Mouse (Mus musculus): Measurements from ENCODE around the gene Sowaha. TPM values are rescaled to one million over a fixed set of nuclear protein-coding genes. Genes with fewer than 3 reads are reported as not detected.

The Sowaha gene
- polyA plus RNA-seq, 1 experiment from 2014 or later = 7.4 TPM

- no peaks in the 10 kb centered on the region for H3K27me3 ChIP-seq (ENCODE audit: insufficient read depth, low read length)
These were observed 36.2 kb downstream of the Sowaha start for GRCm38 (mm10) chr11:53443861-53444260.

DNA sequence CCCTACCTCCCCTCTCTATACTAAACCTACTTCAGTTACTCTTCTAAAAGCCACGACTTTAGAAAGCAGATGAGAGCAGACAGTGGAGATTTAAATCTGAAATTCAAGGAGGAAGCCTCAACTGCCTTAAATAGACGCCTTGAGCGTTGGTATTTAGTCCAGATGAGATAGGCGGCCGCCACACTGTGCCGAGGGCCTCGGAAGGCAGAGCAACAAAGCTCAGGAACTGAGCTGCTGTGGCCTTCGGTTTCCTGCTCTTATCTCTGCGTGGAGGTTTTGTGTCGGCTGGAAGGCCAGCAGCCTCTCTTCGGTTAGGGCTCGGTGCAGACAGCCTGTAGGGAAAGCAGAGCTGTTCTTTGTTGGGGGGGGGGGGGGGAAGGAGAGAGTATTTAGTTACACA, 38.2 kb downstream of the Sowaha start:
- H3K27me3 ChIP-seq (ENCODE audit: insufficient read depth, low read length) = no peaks in the 10 kb centered on the region
- no peaks in the 10 kb centered on the region for H3K36me3 ChIP-seq (replicated peaks; ENCODE audit: insufficient read depth, low read length)
- H3K9ac ChIP-seq (replicated peaks) = no peak overlapping the region
- no peak overlapping the region for H3K4me3 ChIP-seq (ENCODE audit: low read depth, low read length)
- DNase-seq (no peak), ATAC-seq (no peak)
- H3K4me2 ChIP-seq (ENCODE audit: low read depth, low read length) = peak overlapping the region; percentile 24
- H3K4me1 ChIP-seq (ENCODE audit: insufficient read depth) = peaks cover 4% of the 10 kb centered on the region; the same call in 1 of the 2 replicates
- no peak for TF ChIP-seq EP300 (IDR thresholded peaks at IDR 0.05; ENCODE audit: low read depth)
- TF ChIP-seq CTCF (IDR thresholded peaks at IDR 0.05; ENCODE audit: low read depth) = no peak
- H3K9me3 ChIP-seq (ENCODE audit: low read length) = no peaks in the 10 kb centered on the region
- H3K27ac ChIP-seq (ENCODE audit: low read depth) = 0 out of 2 replicates have a peak overlapping the region, but pooled peaks have one; percentile 31
- 5% methylated on average over 12 of the region's 12 CpGs for WGBS (ENCODE audit: insufficient replicate concordance)

More at GRCm38 (mm10) chr11:53443861-53444260, 36.2 kb downstream of the Sowaha start:
- Histone ChIP-seq H3K9me3 (ENCODE audit: low read length) (no peaks in the 10 kb centered on the region), H3K9ac (replicated peaks) (no peak overlapping the region), H3K4me2 (ENCODE audit: low read depth, low read length) (no peak overlapping the region), H3K36me3 (replicated peaks; ENCODE audit: insufficient read depth, low read length) (no peaks in the 10 kb centered on the region), H3K27ac (ENCODE audit: low read depth) (no peak overlapping the region), H3K4me3 (ENCODE audit: low read depth, low read length) (no peak overlapping the region), H3K4me1 (ENCODE audit: insufficient read depth) (peaks cover 6% of the 10 kb centered on the region; the same call in 1 of the 2 replicates)
- peak; percentile 82 for TF ChIP-seq CTCF (IDR thresholded peaks at IDR 0.05; ENCODE audit: low read depth)
- TF ChIP-seq EP300 (IDR thresholded peaks at IDR 0.05; ENCODE audit: low read depth) = no peak
- 22% methylated on average over 6 of the region's 6 CpGs for WGBS (ENCODE audit: insufficient replicate concordance)
- DNase-seq (no peak), ATAC-seq (no peak)

DNA sequence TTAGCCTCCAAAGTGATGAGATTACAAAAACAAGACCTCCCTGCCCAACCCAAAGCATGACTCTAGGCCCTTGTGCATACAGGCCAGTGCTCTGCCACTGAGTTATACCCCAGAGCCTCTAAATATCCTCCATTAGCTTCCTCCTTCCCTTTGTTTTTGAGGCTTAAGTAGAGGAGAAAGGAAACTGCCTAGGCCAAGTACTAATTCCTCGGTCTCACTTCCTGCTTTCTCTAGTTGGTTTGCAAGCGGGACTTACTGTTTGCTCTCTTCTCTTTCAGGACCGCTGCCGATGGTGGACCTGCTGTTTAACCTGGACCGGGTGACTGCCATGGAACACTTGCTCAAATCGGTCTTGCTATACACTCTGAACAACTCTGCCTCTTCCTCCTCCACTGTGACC, 43.7 kb downstream of the Sowaha start:
- no peak for TF ChIP-seq EP300 (IDR thresholded peaks at IDR 0.05; ENCODE audit: low read depth)
- TF ChIP-seq CTCF (IDR thresholded peaks at IDR 0.05; ENCODE audit: low read depth) = no peak
- Histone ChIP-seq H3K27ac (ENCODE audit: low read depth) (no peak overlapping the region), H3K27me3 (ENCODE audit: insufficient read depth, low read length) (no peaks in the 10 kb centered on the region), H3K4me3 (ENCODE audit: low read depth, low read length) (no peak overlapping the region), H3K9me3 (ENCODE audit: low read length) (no peaks in the 10 kb centered on the region), H3K36me3 (replicated peaks; ENCODE audit: insufficient read depth, low read length) (no peaks in the 10 kb centered on the region), H3K9ac (replicated peaks) (no peak overlapping the region), H3K4me1 (ENCODE audit: insufficient read depth) (peaks cover 20% of the 10 kb centered on the region), H3K4me2 (ENCODE audit: low read depth, low read length) (no peak overlapping the region)
- WGBS (ENCODE audit: insufficient replicate concordance) = 65% methylated on average over 6 of the region's 6 CpGs
- ATAC-seq (no peak), DNase-seq (no peak)

- no peaks in the 10 kb centered on the region for H3K27me3 ChIP-seq (ENCODE audit: insufficient read depth, low read length)
- no peak overlapping the region for H3K9ac ChIP-seq (replicated peaks)
- TF ChIP-seq CTCF (IDR thresholded peaks at IDR 0.05; ENCODE audit: low read depth) (no peak), EP300 (IDR thresholded peaks at IDR 0.05; ENCODE audit: low read depth) (no peak)
- no peak overlapping the region for H3K4me3 ChIP-seq (ENCODE audit: low read depth, low read length)
- H3K4me1 ChIP-seq (ENCODE audit: insufficient read depth) = peaks cover 22% of the 10 kb centered on the region
- H3K9me3 ChIP-seq (ENCODE audit: low read length) = no peaks in the 10 kb centered on the region
- no peaks in the 10 kb centered on the region for H3K36me3 ChIP-seq (replicated peaks; ENCODE audit: insufficient read depth, low read length)
- H3K4me2 ChIP-seq (ENCODE audit: low read depth, low read length) = no peak overlapping the region
- WGBS (ENCODE audit: insufficient replicate concordance) = 60% methylated on average over 8 of the region's 8 CpGs
- no peak overlapping the region for H3K27ac ChIP-seq (ENCODE audit: low read depth)
- ATAC-seq (no peak), DNase-seq (no peak)
These were observed 44.6 kb downstream of the Sowaha start for GRCm38 (mm10) chr11:53435504-53435903.

DNA sequence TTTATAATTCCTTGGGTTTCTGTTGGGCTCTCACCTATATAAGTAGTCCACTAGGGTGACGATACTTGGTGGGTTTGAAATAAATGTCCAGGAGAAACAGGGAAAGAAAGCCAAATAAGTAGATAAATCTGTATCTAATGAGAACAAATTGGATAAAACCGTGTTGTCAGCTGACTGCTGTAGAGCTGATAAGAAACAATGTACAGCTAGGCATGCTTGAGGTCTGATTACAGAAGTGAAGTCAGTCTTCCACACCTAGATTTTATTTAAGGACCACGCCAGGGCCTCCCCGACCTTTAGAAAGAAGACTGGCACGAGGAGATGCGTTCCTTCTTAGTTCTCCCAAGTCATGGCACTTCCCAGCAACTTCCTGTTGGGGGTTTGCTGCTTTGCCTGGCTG, 47.0 kb downstream of the Sowaha start:
- H3K4me2 ChIP-seq (ENCODE audit: low read depth, low read length) = no peak overlapping the region
- peaks cover 8% of the 10 kb centered on the region for H3K36me3 ChIP-seq (replicated peaks; ENCODE audit: insufficient read depth, low read length)
- no peak overlapping the region for H3K27ac ChIP-seq (ENCODE audit: low read depth)
- DNase-seq (no peak), ATAC-seq (no peak)
- H3K4me3 ChIP-seq (ENCODE audit: low read depth, low read length) = no peak overlapping the region
- H3K9ac ChIP-seq (replicated peaks) = no peak overlapping the region
- H3K4me1 ChIP-seq (ENCODE audit: insufficient read depth) = peaks cover 33% of the 10 kb centered on the region
- no peaks in the 10 kb centered on the region for H3K9me3 ChIP-seq (ENCODE audit: low read length)
- no peaks in the 10 kb centered on the region for H3K27me3 ChIP-seq (ENCODE audit: insufficient read depth, low read length)
- WGBS (ENCODE audit: insufficient replicate concordance) = 31% methylated on average over 6 of the region's 6 CpGs
- peak; percentile 61; the same call in 1 of the 2 replicates for TF ChIP-seq EP300 (IDR thresholded peaks at IDR 0.05; ENCODE audit: low read depth)
- no peak for TF ChIP-seq CTCF (IDR thresholded peaks at IDR 0.05; ENCODE audit: low read depth)

GRCm38 (mm10) chr11:53431347-53432056, 48.6 kb downstream of the Sowaha start:
- Histone ChIP-seq H3K9me3 (ENCODE audit: low read length) (no peaks in the 10 kb centered on the region), H3K36me3 (replicated peaks; ENCODE audit: insufficient read depth, low read length) (peaks cover 9% of the 10 kb centered on the region), H3K4me1 (ENCODE audit: insufficient read depth) (peaks cover 33% of the 10 kb centered on the region), H3K27me3 (ENCODE audit: insufficient read depth, low read length) (no peaks in the 10 kb centered on the region), H3K4me3 (ENCODE audit: low read depth, low read length) (peak overlapping the region; percentile 92), H3K9ac (replicated peaks) (peak overlapping the region; percentile 49), H3K4me2 (ENCODE audit: low read depth, low read length) (peak overlapping the region; percentile 76), H3K27ac (ENCODE audit: low read depth) (peak overlapping the region; percentile 98)
- ATAC-seq (peak; percentile 4), DNase-seq (no peak)
- peak; percentile 66 for TF ChIP-seq EP300 (IDR thresholded peaks at IDR 0.05; ENCODE audit: low read depth)
- TF ChIP-seq CTCF (IDR thresholded peaks at IDR 0.05; ENCODE audit: low read depth) = no peak
- 13% methylated on average over 9 of the region's 9 CpGs for WGBS (ENCODE audit: insufficient replicate concordance)
